Mouse (Mus musculus): ENCODE results near the gene Adarb1.
A peak's percentile ranks its signal among the peaks of the same experiment; 100 is the strongest.
"Not testable (repeated sequence)": the region's sequence is repeated elsewhere in the genome, so short reads cannot be mapped to it uniquely, and the experiment has no call there.

The Adarb1 gene

GRCm38 (mm10) chr10:77304840-77305533 is 113.1 kb downstream of the Adarb1 start:
- DNase-seq: no peak

- no peak for DNase-seq
These were observed 113.7 kb downstream of the Adarb1 start for GRCm38 (mm10) chr10:77304362-77304761.

GRCm38 (mm10) chr10:77300934-77301297 is 117.2 kb downstream of the Adarb1 start:
- no peak for DNase-seq

- DNase-seq: no peak
These were observed 117.7 kb downstream of the Adarb1 start for GRCm38 (mm10) chr10:77300237-77300933.

- no peak for DNase-seq
These were observed 118.9 kb downstream of the Adarb1 start for GRCm38 (mm10) chr10:77299194-77299593.

GRCm38 (mm10) chr10:77298621-77299020 is 119.4 kb downstream of the Adarb1 start:
- DNase-seq: no peak

- no peak for DNase-seq
These were observed 123.4 kb downstream of the Adarb1 start for GRCm38 (mm10) chr10:77294691-77295090.

- DNase-seq: no peak
These were observed 127.3 kb downstream of the Adarb1 start for GRCm38 (mm10) chr10:77290624-77291366.

GRCm38 (mm10) chr10:77289559-77289958 is 128.5 kb downstream of the Adarb1 start:
- DNase-seq: no peak

- no peak for DNase-seq
These were observed 129.4 kb downstream of the Adarb1 start for GRCm38 (mm10) chr10:77288639-77289195.

GRCm38 (mm10) chr10:77287626-77288025 is 130.4 kb downstream of the Adarb1 start:
- no peak for DNase-seq

- no peak for DNase-seq
These were observed 133.2 kb downstream of the Adarb1 start for GRCm38 (mm10) chr10:77284832-77285231.

GRCm38 (mm10) chr10:77282822-77283221 is 135.2 kb downstream of the Adarb1 start:
- DNase-seq: peak; percentile 83

- DNase-seq: not testable (repeated sequence)
These were observed 136.0 kb downstream of the Adarb1 start for GRCm38 (mm10) chr10:77282085-77282484.

- no peak for DNase-seq
These were observed 144.3 kb downstream of the Adarb1 start for GRCm38 (mm10) chr10:77273798-77274197.

GRCm38 (mm10) chr10:77272980-77273730 is 144.9 kb downstream of the Adarb1 start:
- DNase-seq: no peak

GRCm38 (mm10) chr10:77269129-77269528 is 148.9 kb downstream of the Adarb1 start:
- no peak for DNase-seq

GRCm38 (mm10) chr10:77267027-77267426 is 151.0 kb downstream of the Adarb1 start:
- DNase-seq: no peak

- DNase-seq: peak; percentile 19
These were observed 151.8 kb downstream of the Adarb1 start for GRCm38 (mm10) chr10:77266281-77266680.

GRCm38 (mm10) chr10:77260166-77260875 is 157.7 kb downstream of the Adarb1 start:
- no peak for DNase-seq

GRCm38 (mm10) chr10:77258704-77259621 is 159.1 kb downstream of the Adarb1 start, which contains the start of gene Pofut2:
Gene Pofut2, plus strand, starts transcription at chr10:77259218.
- DNase-seq: peak; percentile 96

Measured in lung, postnatal 14 days (tissue).